Mouse (Mus musculus) heart, embryonic 13.5 days (tissue): ENCODE measurements around the gene Blm. TPM values are rescaled to one million over a fixed set of nuclear protein-coding genes. Genes with fewer than 3 reads are reported as not detected.
"Not testable (repeated sequence)": the region's sequence is repeated elsewhere in the genome, so short reads cannot be mapped to it uniquely, and the experiment has no call there.

Experiments
- ATAC-seq: fragments of 200-750 bp; cut with Nextera tagmentation; 2 replicates; pipeline ENCODE4 v1.8.0; 2017; ENCODE audit warnings: moderate TSS enrichment; ENCODE audit not compliant: insufficient number of reproducible peaks, low FRiP score, low TSS enrichment; ENCODE audit errors: extremely low read depth
- H3K27ac ChIP-seq: fragments of 300-500 bp; sonication (generic); replicated peaks from 2 replicates; pipeline ENCODE4 v1.5.1; 2015; ENCODE audit warnings: moderate library complexity, mild to moderate bottlenecking, inconsistent platforms
- H3K27me3 ChIP-seq: fragments of 300-500 bp; sonication (generic); replicated peaks from 2 replicates; pipeline ENCODE4 v1.6.1; 2015; ENCODE audit warnings: mild to moderate bottlenecking, inconsistent platforms
- H3K36me3 ChIP-seq: fragments of 300-500 bp; sonication (generic); 2 replicates; pipeline ENCODE4 v1.6.1; 2015; ENCODE audit warnings: mild to moderate bottlenecking, inconsistent platforms
- H3K4me1 ChIP-seq: fragments of 300-500 bp; sonication (generic); 2 replicates; pipeline ENCODE4 v1.6.1; 2015; ENCODE audit warnings: inconsistent platforms
- H3K4me2 ChIP-seq: fragments of 300-500 bp; sonication (generic); 2 replicates; pipeline ENCODE4 v1.6.1; 2015; ENCODE audit warnings: inconsistent platforms, mild to moderate bottlenecking, moderate library complexity
- H3K4me3 ChIP-seq: fragments of 300-500 bp; sonication (generic); 2 replicates; pipeline ENCODE4 v1.5.1; 2015; ENCODE audit warnings: moderate library complexity, mild to moderate bottlenecking, inconsistent platforms
- H3K9ac ChIP-seq: fragments of 300-500 bp; sonication (generic); 2 replicates; pipeline ENCODE4 v1.6.1; 2015; ENCODE audit warnings: inconsistent platforms, mild to moderate bottlenecking, moderate library complexity
- H3K9me3 ChIP-seq: fragments of 300-500 bp; sonication (generic); 2 replicates; pipeline ENCODE4 v1.6.1; 2016; ENCODE audit warnings: inconsistent platforms
- WGBS: fragments of 180-500 bp; shearing (Covaris S2); methylation state at CpG from one replicate; pipeline ENCODE4 v1.1.7; 2015; ENCODE audit warnings: mixed read lengths; 5-methylcytosine and 5-hydroxymethylcytosine counted together
- polyA plus RNA-seq: library from polyadenylated mRNA; unstranded; fragments of >200 nt; fragmentation: Nextera tagmentation; extraction: Ambion mirVana; gene quantifications from 2 replicates; pipeline ENCODE4 v1.2.1, GENCODE M21; 2015

Gene Blm
- polyA plus RNA-seq, 1 experiment from 2014 or later: 17.1 TPM

DNA sequence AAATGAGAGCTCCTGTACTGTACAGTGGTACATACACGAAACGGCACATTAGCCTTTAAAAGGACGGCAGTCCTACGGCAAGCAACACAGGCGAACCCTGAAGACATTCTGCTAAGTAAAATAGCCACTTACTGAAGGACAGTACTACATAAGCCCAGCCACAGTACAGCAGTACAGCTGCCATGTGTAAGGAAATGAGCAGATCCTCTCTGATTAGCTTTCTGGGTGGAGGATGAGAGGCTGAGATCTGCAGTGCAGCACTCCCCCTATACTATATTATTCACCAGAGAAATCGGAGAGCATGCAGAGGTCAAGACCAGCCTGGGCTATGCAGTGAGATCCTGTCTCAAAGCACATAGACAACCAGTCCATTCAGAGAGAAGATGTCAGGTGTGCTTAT is 3.8 kb downstream of the Blm start:
- Histone ChIP-seq H3K9ac (no peak overlapping the region), H3K4me2 (no peak overlapping the region), H3K9me3 (no peaks in the 10 kb centered on the region), H3K36me3 (no peaks in the 10 kb centered on the region), H3K4me3 (no peak overlapping the region), H3K27ac (no peak overlapping the region), H3K4me1 (peaks cover 31% of the 10 kb centered on the region), H3K27me3 (no peaks in the 10 kb centered on the region)
- WGBS: 85% methylated on average over 6 of the region's 6 CpGs
- ATAC-seq: no peak

DNA sequence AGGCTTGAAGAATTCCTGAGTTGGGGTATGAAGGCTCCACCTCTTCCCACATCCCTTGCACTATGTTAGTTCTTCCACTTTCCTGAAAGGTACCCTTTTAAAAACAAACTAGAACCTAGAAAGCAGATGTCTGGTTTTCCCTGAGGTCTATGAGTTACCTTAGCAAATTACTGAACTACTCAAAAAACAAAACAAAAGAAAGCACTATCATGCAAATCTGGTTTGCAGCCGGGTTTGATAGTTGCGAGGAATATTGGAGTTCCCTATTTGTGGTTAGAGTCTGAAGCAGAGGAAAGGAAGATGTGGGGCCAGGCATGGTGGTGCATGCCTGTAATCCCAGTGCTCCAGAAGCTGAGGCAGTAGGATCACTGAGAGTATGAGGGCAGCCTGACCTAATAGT is 4.3 kb downstream of the Blm start:
- no peak for ATAC-seq
- H3K9ac ChIP-seq: no peak overlapping the region
- H3K9me3 ChIP-seq: no peaks in the 10 kb centered on the region
- H3K4me1 ChIP-seq: peaks cover 35% of the 10 kb centered on the region
- no peaks in the 10 kb centered on the region for H3K36me3 ChIP-seq
- H3K4me3 ChIP-seq: no peak overlapping the region
- no peaks in the 10 kb centered on the region for H3K27me3 ChIP-seq
- no peak overlapping the region for H3K4me2 ChIP-seq
- 89% methylated on average over 2 of the region's 2 CpGs for WGBS
- H3K27ac ChIP-seq: no peak overlapping the region

DNA sequence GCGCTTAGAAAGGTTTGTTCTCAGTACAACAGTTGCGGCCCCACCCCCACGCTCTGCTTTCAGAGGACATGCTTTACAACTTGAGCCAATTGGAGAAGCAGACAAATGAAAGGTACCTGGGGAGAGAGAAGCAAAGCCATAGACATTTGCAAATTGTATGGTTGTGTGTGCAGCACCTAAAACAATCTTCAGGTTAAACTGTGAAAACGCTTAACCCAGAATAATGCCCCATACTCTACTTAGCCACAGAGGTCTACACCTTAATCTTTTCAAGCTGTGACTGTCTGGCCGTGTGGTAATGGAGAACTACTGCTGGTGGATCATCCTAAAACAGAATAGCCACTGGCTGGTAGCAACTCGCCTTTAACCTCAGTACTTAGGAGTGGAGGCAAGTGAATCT is 8.2 kb downstream of the Blm start:
- H3K9me3 ChIP-seq: no peaks in the 10 kb centered on the region
- H3K4me2 ChIP-seq: no peak overlapping the region
- H3K4me1 ChIP-seq: peaks cover 29% of the 10 kb centered on the region
- H3K36me3 ChIP-seq: no peaks in the 10 kb centered on the region
- no peak overlapping the region for H3K4me3 ChIP-seq
- H3K27me3 ChIP-seq: no peaks in the 10 kb centered on the region
- no peak for ATAC-seq
- H3K9ac ChIP-seq: no peak overlapping the region
- no peak overlapping the region for H3K27ac ChIP-seq
- 78% methylated on average over 6 of the region's 6 CpGs for WGBS

DNA sequence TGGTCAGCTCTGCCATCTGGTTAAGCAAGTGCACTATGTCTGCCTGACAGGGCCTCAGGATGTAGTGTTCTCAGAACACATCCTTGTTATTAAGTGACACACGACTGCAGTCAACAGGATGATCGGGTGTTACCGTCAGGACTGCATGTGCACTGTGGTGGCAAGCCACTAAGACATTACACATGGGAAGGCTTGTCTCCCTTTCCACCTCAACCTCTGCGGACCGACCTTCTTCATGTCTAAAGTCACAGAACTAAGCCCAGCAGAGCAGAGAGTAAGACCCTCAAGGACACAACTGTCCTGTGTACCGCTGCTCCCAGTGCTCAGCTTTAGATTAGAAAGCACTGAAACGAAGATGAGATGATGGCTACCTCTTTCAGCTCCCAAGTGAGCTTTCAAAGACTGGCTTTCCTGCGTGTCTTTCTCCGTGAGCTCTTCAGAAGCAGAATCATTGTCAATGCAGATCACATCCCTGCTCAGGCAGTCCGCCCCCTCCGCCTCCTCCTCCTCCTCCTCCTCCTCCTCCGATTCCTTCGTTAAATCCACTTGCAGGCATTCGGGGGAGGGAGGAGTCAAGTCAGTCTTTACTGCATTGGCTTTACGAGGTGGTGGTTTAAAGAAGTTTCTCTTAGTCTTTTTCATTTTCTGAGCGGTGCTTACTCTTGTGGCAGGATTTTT is 22.4 kb downstream of the Blm start:
- peaks cover 5% of the 10 kb centered on the region for H3K4me1 ChIP-seq
- WGBS: 86% methylated on average over 16 of the region's 16 CpGs
- ATAC-seq: no peak
- H3K36me3 ChIP-seq: peaks cover 57% of the 10 kb centered on the region
- no peak overlapping the region for H3K27ac ChIP-seq
- H3K4me2 ChIP-seq: no peak overlapping the region
- H3K9me3 ChIP-seq: no peaks in the 10 kb centered on the region
- H3K9ac ChIP-seq: no peak overlapping the region
- H3K27me3 ChIP-seq: no peaks in the 10 kb centered on the region
- no peak overlapping the region for H3K4me3 ChIP-seq

DNA sequence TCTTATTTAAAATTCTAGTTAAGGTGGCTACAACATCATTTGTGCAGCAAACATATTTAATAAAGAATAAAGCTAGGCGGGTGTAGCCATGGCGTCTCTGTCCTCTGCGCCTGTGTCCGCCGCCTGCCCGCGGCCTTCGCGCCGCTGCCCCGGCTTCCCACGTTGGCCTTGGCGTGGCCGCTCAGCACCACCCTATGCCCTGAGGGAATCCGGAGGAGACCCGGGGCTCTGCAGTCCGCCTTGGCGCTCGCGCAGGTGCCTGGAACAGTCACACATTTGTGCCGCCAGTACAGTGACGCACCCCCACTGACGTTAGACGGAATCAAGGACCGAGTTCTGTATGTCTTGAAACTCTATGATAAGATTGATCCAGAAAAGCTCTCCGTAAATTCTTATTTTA is 27.2 kb downstream of the Blm start:
- peaks cover 12% of the 10 kb centered on the region; the same call in 1 of the 2 replicates for H3K4me1 ChIP-seq
- H3K9me3 ChIP-seq, H3K4me3 ChIP-seq, H3K9ac ChIP-seq, H3K27ac ChIP-seq, H3K27me3 ChIP-seq, H3K4me2 ChIP-seq, ATAC-seq: not testable (repeated sequence)
- 97% methylated on average over 26 of the region's 26 CpGs for whole genome bisulfite sequencing
- peaks cover 83% of the 10 kb centered on the region for H3K36me3 ChIP-seq

DNA sequence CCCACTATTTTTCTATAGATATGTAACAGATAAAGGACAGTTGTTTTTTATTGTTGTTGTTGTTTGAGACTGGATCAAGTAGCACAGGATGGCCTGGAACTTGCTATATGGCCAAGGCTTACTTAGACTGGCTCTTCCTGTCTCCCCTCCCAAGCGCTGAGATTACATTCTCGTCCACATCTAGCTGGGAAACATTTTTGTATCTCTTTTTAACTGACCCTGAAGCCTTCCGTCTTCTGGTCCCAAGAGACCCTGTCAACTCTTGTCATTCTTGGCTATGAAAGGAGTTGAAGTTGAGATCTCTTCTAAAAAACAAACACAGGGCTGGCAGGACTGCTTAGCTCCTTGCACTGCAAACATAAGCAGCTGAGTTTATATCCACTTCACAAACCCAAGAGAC is 28.9 kb downstream of the Blm start:
- no peak overlapping the region for H3K27ac ChIP-seq
- no peak overlapping the region for H3K4me2 ChIP-seq
- no peak overlapping the region for H3K4me3 ChIP-seq
- ATAC-seq: no peak
- H3K9ac ChIP-seq: no peak overlapping the region
- H3K4me1 ChIP-seq: peaks cover 18% of the 10 kb centered on the region
- 53% methylated on average over 3 of the region's 3 CpGs for WGBS
- peaks cover 79% of the 10 kb centered on the region for H3K36me3 ChIP-seq
- H3K9me3 ChIP-seq: no peaks in the 10 kb centered on the region
- H3K27me3 ChIP-seq: no peaks in the 10 kb centered on the region

DNA sequence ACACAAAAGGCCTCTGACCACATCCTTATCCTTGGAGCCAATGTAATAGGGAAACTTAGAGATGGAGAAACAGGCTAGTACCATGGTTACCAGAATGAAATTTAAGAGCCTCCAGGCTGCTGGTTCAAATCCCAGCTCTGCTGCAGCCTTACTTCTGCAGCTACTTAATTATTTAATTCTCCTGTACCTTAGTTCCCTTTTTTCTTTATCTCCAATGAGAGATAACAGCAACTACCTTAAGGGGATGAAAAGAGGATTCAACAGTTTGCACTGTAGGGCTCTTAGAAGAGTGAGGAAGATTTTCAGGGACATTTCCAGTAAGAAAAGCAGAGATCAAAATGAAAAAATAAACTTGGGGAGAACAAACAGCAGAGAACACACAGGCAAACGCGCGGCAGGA is 30.0 kb downstream of the Blm start:
- peaks cover 72% of the 10 kb centered on the region for H3K36me3 ChIP-seq
- WGBS: 80% methylated on average over 3 of the region's 3 CpGs
- no peak overlapping the region for H3K27ac ChIP-seq
- peaks cover 28% of the 10 kb centered on the region for H3K4me1 ChIP-seq
- H3K9me3 ChIP-seq: no peaks in the 10 kb centered on the region
- H3K9ac ChIP-seq: no peak overlapping the region
- H3K4me2 ChIP-seq: no peak overlapping the region
- H3K27me3 ChIP-seq: no peaks in the 10 kb centered on the region
- ATAC-seq: no peak
- H3K4me3 ChIP-seq: no peak overlapping the region

DNA sequence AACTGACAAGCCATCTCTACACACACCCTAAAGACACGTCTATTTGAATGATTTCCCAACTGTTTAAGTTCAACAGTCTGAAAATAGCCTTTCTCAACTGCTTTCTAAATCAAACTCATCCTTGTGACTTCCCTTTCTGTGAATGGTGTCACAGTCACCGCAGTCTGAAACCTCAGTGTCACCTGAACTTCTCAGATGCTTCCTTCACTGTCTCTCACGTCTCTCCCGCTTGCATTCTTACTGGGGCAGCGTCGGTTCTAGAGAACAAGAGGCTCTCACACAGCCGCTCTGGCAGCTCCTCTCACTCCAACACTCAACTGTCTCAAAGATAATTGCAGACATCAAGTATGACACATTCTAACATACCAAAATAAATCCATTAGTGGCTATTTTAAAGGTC is 33.9 kb downstream of the Blm start:
- peak overlapping the region; percentile 70 for H3K27ac ChIP-seq
- WGBS: 47% methylated on average over 7 of the region's 7 CpGs
- H3K36me3 ChIP-seq: peaks cover 52% of the 10 kb centered on the region
- H3K4me3 ChIP-seq: no peak overlapping the region
- H3K9ac ChIP-seq: no peak overlapping the region
- H3K4me1 ChIP-seq: peaks cover 44% of the 10 kb centered on the region
- no peaks in the 10 kb centered on the region for H3K9me3 ChIP-seq
- no peaks in the 10 kb centered on the region for H3K27me3 ChIP-seq
- ATAC-seq: no peak
- H3K4me2 ChIP-seq: no peak overlapping the region; the same call in 1 of the 2 replicates

DNA sequence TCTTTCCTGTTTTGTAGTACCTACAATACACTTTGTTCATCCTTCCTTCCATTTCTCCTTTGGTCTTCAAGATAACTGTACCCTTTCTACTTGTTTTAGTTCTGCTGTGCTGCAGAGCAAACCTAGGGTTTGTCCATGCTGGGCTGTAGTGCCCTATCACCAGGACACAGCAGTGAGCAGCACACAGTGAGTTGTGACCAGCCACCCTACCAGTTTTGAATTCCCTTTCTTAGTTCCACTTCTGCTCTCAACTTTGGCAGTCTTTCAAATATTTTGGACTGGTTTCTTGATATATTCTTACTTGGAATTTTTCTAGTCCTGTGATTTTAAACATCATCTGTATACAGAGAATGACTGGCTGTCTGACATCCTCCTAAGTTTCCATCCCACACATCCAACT is 34.8 kb downstream of the Blm start:
- no peak overlapping the region for H3K4me2 ChIP-seq
- H3K9ac ChIP-seq: no peak overlapping the region
- no peaks in the 10 kb centered on the region for H3K27me3 ChIP-seq
- H3K4me1 ChIP-seq: peaks cover 37% of the 10 kb centered on the region
- no peak overlapping the region for H3K4me3 ChIP-seq
- no peak for ATAC-seq
- no peaks in the 10 kb centered on the region for H3K9me3 ChIP-seq
- H3K36me3 ChIP-seq: peaks cover 51% of the 10 kb centered on the region
- H3K27ac ChIP-seq: peak overlapping the region; percentile 70

DNA sequence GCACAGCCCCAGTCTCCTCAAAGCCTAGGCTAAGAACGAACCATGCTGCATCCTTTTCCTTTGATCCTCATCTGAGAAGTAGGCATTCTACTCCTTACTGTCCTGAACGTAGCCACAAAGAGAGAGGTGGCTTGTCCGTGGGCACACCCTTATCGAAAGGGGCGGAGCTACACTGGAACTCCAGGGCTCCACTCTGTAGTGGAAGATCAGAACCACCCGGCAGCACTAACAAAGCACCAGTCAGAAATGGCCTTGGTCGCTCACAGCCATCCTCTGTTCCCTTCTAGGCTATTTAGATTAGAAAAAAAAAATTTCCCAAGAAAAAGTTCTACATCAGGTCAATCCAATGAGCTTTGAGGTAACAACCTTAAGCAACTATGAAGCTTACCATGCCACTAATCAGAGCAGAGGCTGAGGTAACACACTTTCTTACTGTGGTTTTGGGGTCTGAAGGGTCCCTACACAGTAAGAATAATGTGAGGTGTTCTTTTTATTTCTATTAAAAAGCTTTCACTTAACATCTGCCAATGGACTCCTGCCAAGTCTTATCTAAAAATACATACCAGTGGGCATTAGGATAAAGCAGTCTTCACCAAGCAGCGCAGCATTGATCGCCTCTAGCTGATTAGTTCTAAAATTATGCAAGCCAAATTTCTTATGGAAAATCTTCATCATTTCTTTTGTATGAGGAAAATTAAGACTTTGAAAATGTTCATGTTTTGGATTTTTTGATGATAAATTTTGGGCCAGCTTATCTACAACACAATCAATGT is 35.5 kb downstream of the Blm start:
- H3K27ac ChIP-seq: peak overlapping the region; percentile 17; the same call in 1 of the 2 replicates
- peaks cover 51% of the 10 kb centered on the region for H3K36me3 ChIP-seq

DNA sequence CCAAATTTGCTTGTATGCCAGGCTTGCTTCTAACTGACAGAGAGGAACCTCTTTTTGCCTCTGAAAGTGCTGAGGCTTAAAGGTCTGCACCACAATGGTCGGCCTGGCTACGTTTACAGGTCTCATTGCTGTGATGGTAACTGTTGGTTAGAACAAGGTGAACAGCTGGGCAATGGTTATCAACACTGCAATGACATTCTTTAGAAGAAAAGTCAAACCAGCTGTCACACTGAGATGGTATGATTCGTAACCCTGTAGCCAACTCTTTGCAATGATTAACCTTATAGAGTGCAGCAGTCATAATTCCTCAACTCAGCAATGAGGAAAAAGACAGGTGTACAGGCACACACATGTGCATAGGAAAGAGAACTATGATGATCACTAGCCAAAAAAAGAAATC is 38.3 kb downstream of the Blm start:
- Histone ChIP-seq H3K27me3 (no peaks in the 10 kb centered on the region), H3K27ac (no peak overlapping the region), H3K9ac (no peak overlapping the region), H3K4me3 (no peak overlapping the region), H3K36me3 (peaks cover 49% of the 10 kb centered on the region), H3K9me3 (no peaks in the 10 kb centered on the region), H3K4me1 (peaks cover 34% of the 10 kb centered on the region), H3K4me2 (no peak overlapping the region)
- no peak for ATAC-seq
- 88% methylated on average over 3 of the region's 3 CpGs for WGBS

More for the DNA sequence above, 35.5 kb downstream of the Blm start:
- 65% methylated on average over 9 of the region's 9 CpGs for WGBS
- Histone ChIP-seq H3K27me3 (no peaks in the 10 kb centered on the region), H3K4me2 (no peak overlapping the region), H3K9me3 (no peaks in the 10 kb centered on the region), H3K4me3 (no peak overlapping the region), H3K4me1 (peaks cover 34% of the 10 kb centered on the region), H3K9ac (no peak overlapping the region)
- ATAC-seq: no peak

DNA sequence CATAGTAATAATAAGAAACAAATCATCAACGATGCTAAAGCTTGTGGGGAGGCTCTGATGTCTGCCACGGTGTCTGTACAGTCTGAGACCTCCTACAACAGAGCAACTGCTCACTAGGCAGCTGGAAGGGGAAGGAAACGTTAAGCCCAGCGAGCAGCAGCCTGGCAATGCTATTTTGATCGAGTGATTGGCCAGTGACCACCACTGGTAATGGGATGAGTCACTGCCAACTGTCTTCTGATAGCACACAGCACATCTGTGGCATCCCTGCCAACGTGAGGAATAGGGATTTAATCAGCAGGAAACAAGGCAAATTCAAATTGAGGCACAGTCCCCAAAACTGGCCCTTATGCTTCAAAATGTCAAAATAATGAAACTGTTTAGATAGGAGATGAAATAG is 39.7 kb downstream of the Blm start:
- Histone ChIP-seq H3K4me3 (no peak overlapping the region), H3K27me3 (no peaks in the 10 kb centered on the region), H3K4me2 (no peak overlapping the region), H3K4me1 (peaks cover 21% of the 10 kb centered on the region), H3K27ac (no peak overlapping the region), H3K36me3 (peaks cover 57% of the 10 kb centered on the region), H3K9ac (no peak overlapping the region), H3K9me3 (no peaks in the 10 kb centered on the region)
- ATAC-seq: no peak
- WGBS: 64% methylated on average over 6 of the region's 6 CpGs
